Mouse (Mus musculus) G1E (cell line): ENCODE data around the gene Tmem242.

Experiments
- CTCF ChIP-seq: IDR thresholded peaks from 2 replicates; pipeline ENCODE4 v1.5.1; 2012; ENCODE audit warnings: low read depth, low read length, inconsistent platforms, mixed read lengths
- GATA1 ChIP-seq: IDR thresholded peaks from 2 replicates; pipeline ENCODE4 v1.6.1; 2012; ENCODE audit warnings: borderline replicate concordance, low read length, inconsistent platforms, mixed read lengths
- POLR2AphosphoS5 ChIP-seq: IDR thresholded peaks from 2 replicates; pipeline ENCODE4 v1.6.1; 2012; ENCODE audit warnings: low read depth, low read length, inconsistent platforms; ENCODE audit not compliant: insufficient replicate concordance

DNA sequence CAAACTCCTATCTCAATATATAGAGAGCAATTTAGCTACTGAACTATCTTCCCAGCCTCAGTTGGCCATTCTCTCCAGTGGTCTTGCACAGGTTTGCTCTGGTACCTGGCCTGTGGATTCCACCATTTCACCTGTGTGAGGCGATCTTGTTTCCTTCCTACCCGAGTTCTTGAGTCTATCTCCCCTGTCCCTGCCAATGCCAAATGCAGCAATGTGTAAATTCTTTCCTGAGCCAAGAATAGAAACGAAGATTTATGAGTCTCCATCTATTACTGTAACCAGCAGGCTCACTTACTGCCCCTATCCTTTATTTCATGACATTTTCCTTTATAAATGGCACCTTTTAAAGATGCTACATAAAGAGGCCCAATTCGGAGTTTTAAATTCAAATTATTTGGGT lies 69.0 kb downstream of the Tmem242 start:
- no peak for TF ChIP-seq CTCF
- no peak for TF ChIP-seq GATA1
- no peak for TF ChIP-seq POLR2AphosphoS5
